ENCODE assay signal across 11 mouse cellular contexts in the genomic region with DNA sequence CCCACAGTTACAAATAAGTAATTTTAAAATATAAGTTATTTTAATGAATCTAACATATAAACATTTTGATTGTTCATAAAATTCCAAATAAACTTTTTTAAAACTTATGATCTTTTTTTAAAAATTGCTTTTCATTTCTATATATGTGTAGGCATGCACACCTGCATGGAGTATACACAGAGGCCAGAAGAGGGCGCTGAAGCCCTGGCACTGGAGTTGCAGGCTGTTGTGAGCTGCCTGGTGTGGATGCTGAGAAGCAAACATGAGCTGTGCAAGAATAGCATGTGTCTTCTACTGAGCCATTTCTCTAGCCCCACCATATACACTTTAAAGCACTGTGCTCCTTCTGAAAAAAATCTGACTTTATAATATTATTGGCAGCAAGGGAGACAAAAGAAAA. TPM values are rescaled to one million over a fixed set of nuclear protein-coding genes. Genes with fewer than 3 reads are reported as not detected.
DNase-seq lines count a peak whose midpoint lies in the region; ATAC-seq and TF ChIP-seq lines count a peak whose summit lies in the region.
"Had no signal": no experiment of that assay in that cellular context is flagged by ENCODE, and none has a peak within 500 bp of the region (broad histone marks: within the 10 kb centered on the region; RNA-seq: fewer than 3 reads in every experiment).

No protein-coding gene starts in this region.

- H3K4me3 ChIP-seq in heart, adult 2 months: no peak overlapping the region
- no peak overlapping the region for H3K4me3 ChIP-seq in midbrain, embryonic 14.5 days (replicated peaks; ENCODE audit: low read depth, low read length)
- H3K4me3 ChIP-seq in midbrain, embryonic 15.5 days: no peak overlapping the region
- H3K4me3 ChIP-seq in bone marrow, adult 2 months (replicated peaks; ENCODE audit: control insufficient read depth, low read depth, low read length): no peak overlapping the region

- peaks cover 2% of the 10 kb centered on the region; the same call in 1 of the 2 replicates for H3K36me3 ChIP-seq in heart, adult 2 months (ENCODE audit: control insufficient read depth, insufficient read depth, low read length)
- peaks cover 45% of the 10 kb centered on the region for H3K36me3 ChIP-seq in midbrain, embryonic 14.5 days (ENCODE audit: control insufficient read depth, insufficient read depth, low read length)
- H3K36me3 ChIP-seq in midbrain, embryonic 15.5 days (replicated peaks): peaks cover 30% of the 10 kb centered on the region; the same call in 1 of the 2 replicates

- TF ChIP-seq CTCF in heart, adult 2 months (IDR thresholded peaks at IDR 0.05): peak; percentile 50
- TF ChIP-seq CTCF in bone marrow, adult 2 months (IDR thresholded peaks at IDR 0.05; ENCODE audit: control insufficient read depth, insufficient read depth, low read length): peak; percentile 57

- H3K9ac ChIP-seq in heart, adult 2 months (ENCODE audit: low read depth, low read length): no peak overlapping the region
- H3K9ac ChIP-seq in midbrain, embryonic 14.5 days (replicated peaks; ENCODE audit: low read length): no peak overlapping the region
- H3K9ac ChIP-seq in midbrain, embryonic 15.5 days: no peak overlapping the region

- H3K9me3 ChIP-seq in midbrain, embryonic 14.5 days (ENCODE audit: control insufficient read depth, low read length): peaks cover 2% of the 10 kb centered on the region; the same call in 1 of the 2 replicates
- no peaks in the 10 kb centered on the region for H3K9me3 ChIP-seq in midbrain, embryonic 15.5 days

- no peak for DNase-seq in heart, adult 2 months
- no peak for DNase-seq in heart, postnatal 10 days
- DNase-seq in midbrain, embryonic 14.5 days: peak; percentile 12
- peak; percentile 41 for DNase-seq in thymus, postnatal 0 days (ENCODE audit: low spot score)
- DNase-seq in left cerebral cortex, adult 8-10 months (ENCODE audit: low spot score in 2 of 2): no peak
- DNase-seq: lung, adult 18-20 months; right cerebral cortex, postnatal 25 days had no signal

- H3K27ac ChIP-seq in heart, adult 2 months: no peak overlapping the region
- H3K27ac ChIP-seq in midbrain, embryonic 14.5 days (replicated peaks; ENCODE audit: low read depth, low read length): no peak overlapping the region
- no peak overlapping the region for H3K27ac ChIP-seq in midbrain, embryonic 15.5 days
- no peak overlapping the region for H3K27ac ChIP-seq in bone marrow, adult 2 months (ENCODE audit: control insufficient read depth, insufficient read depth, low read depth, low read length, poor library complexity)

- TF ChIP-seq EP300 in heart, adult 2 months (IDR thresholded peaks at IDR 0.05; ENCODE audit: insufficient read depth, low read depth, low read length): no peak

- H3K4me2 ChIP-seq in midbrain, embryonic 14.5 days (ENCODE audit: low read length): no peak overlapping the region
- H3K4me2 ChIP-seq in midbrain, embryonic 15.5 days: no peak overlapping the region

- 36% methylated on average over 1 of the region's 1 CpGs for WGBS in heart, adult 2 months
- WGBS in midbrain, embryonic 14.5 days: 34% methylated on average over 1 of the region's 1 CpGs
- 40% methylated on average over 1 of the region's 1 CpGs for WGBS in midbrain, embryonic 15.5 days
- WGBS in bone marrow, adult 2 months: 53% methylated on average over 1 of the region's 1 CpGs

- H3K4me1 ChIP-seq in heart, adult 2 months (ENCODE audit: control insufficient read depth, insufficient read depth, low read length): no peaks in the 10 kb centered on the region
- no peaks in the 10 kb centered on the region for H3K4me1 ChIP-seq in midbrain, embryonic 14.5 days (ENCODE audit: control insufficient read depth, insufficient read depth, low read length)
- H3K4me1 ChIP-seq in midbrain, embryonic 15.5 days: no peaks in the 10 kb centered on the region
- H3K4me1 ChIP-seq in bone marrow, adult 2 months (ENCODE audit: control insufficient read depth, insufficient read depth, low read length): no peaks in the 10 kb centered on the region

- intact Hi-C loops in heart, adult 2 months (cut with DNase I): no loop called here
- intact Hi-C loops in heart, postnatal 10 days (cut with DNase I): no loop called here

- no peaks in the 10 kb centered on the region for H3K79me2 ChIP-seq in heart, adult 2 months (replicated peaks; ENCODE audit: control insufficient read depth, insufficient read depth, low read length)

- no peak for ATAC-seq in midbrain, embryonic 14.5 days (ENCODE audit: low FRiP score, low TSS enrichment)
- ATAC-seq in midbrain, embryonic 15.5 days (replicated peaks): no peak
- ATAC-seq in cerebellum, adult (ENCODE audit: insufficient number of reproducible peaks, low FRiP score, low TSS enrichment): no peak
- ATAC-seq: forebrain, embryonic 16.5 days had no signal

- no peaks in the 10 kb centered on the region for H3K27me3 ChIP-seq in heart, adult 2 months (ENCODE audit: control insufficient read depth, insufficient read depth, low read length)
- H3K27me3 ChIP-seq in midbrain, embryonic 14.5 days (ENCODE audit: control insufficient read depth, insufficient read depth, low read length): no peaks in the 10 kb centered on the region
- no peaks in the 10 kb centered on the region for H3K27me3 ChIP-seq in midbrain, embryonic 15.5 days (replicated peaks)

- TF ChIP-seq POLR2A in heart, adult 2 months (IDR thresholded peaks at IDR 0.05; ENCODE audit: insufficient read depth, low read depth, low read length): no peak
- TF ChIP-seq POLR2A in bone marrow, adult 2 months (IDR thresholded peaks at IDR 0.05; ENCODE audit: borderline replicate concordance, control insufficient read depth, low read depth, low read length): no peak

RNA-seq across cellular contexts. Expression of a gene that starts 26.9 kb away (rescaled TPM):
- 10 to 100 TPM; 14.2 to 14.3 TPM for total RNA-seq in heart, adult 2 months (2021)
- 8.7 and 11.1 TPM in 2 replicates for polyA plus RNA-seq in heart, adult 2 months (2012; rRNA removed)
- 10 to 100 TPM; 21.8 to 24.6 TPM for total RNA-seq in heart, postnatal 10 days (2021)
- 54.3 and 61.8 TPM in 2 replicates for polyA plus RNA-seq in midbrain, embryonic 14.5 days (2014; fragmentation: Nextera tagmentation; extraction: Ambion mirVana)
- polyA plus RNA-seq in midbrain, embryonic 15.5 days (2015; fragmentation: Nextera tagmentation; extraction: Ambion mirVana): 63.0 and 63.2 TPM in 2 replicates
- 30.4 and 51.5 TPM in 2 replicates for polyA plus RNA-seq in bone marrow, adult 2 months (2011; ENCODE audit: insufficient read depth, insufficient read length, low replicate concordance, missing spikeins)
- polyA plus RNA-seq in thymus, postnatal 0 days (2015; fragmentation: Nextera tagmentation; extraction: Ambion mirVana): 62.0 and 66.4 TPM in 2 replicates
- total RNA-seq in left cerebral cortex, adult 8-10 months (2022): 10 to 100 TPM; 57.1 to 67.5 (median 60.7) TPM

RNA-seq across cellular contexts. Expression of a gene that starts 46.1 kb away (rescaled TPM):
- total RNA-seq in heart, adult 2 months (2021): 10 to 100 TPM; 27.8 to 28.9 TPM
- 7.4 and 18.5 TPM in 2 replicates for polyA plus RNA-seq in heart, adult 2 months (2012; rRNA removed)
- total RNA-seq in heart, postnatal 10 days (2021): 10 to 100 TPM; 37.2 to 45.4 TPM
- polyA plus RNA-seq in midbrain, embryonic 14.5 days (2014; fragmentation: Nextera tagmentation; extraction: Ambion mirVana): 81.9 and 91.9 TPM in 2 replicates
- polyA plus RNA-seq in midbrain, embryonic 15.5 days (2015; fragmentation: Nextera tagmentation; extraction: Ambion mirVana): 47.4 and 51.5 TPM in 2 replicates
- 920 and 2,064 TPM in 2 replicates for polyA plus RNA-seq in bone marrow, adult 2 months (2011; ENCODE audit: insufficient read depth, insufficient read length, low replicate concordance, missing spikeins)
- polyA plus RNA-seq in thymus, postnatal 0 days (2015; fragmentation: Nextera tagmentation; extraction: Ambion mirVana): 150 and 157 TPM in 2 replicates
- 10 to 100 TPM; 25.0 to 46.3 (median 32.1) TPM for total RNA-seq in left cerebral cortex, adult 8-10 months (2022)

Comparison
In these comparisons a context has a peak if more than half of its experiments do, and no peak if none do; other contexts are left out.
1. DNase-seq: peak in midbrain, embryonic 14.5 days (single experiment) and thymus, postnatal 0 days (single experiment); none in heart, adult 2 months (0 of 2), heart, postnatal 10 days (0 of 2) and left cerebral cortex, adult 8-10 months (0 of 2).